Mouse (Mus musculus) erythroblast, embryonic 14.5 days (primary cell): Measurements from ENCODE around the gene Nrp1.

Experiments
- GATA1 ChIP-seq: IDR thresholded peaks from 2 replicates; pipeline ENCODE4 v1.6.1; 2012; ENCODE audit warnings: low read length, inconsistent platforms, mixed read lengths
- TAL1 ChIP-seq: IDR thresholded peaks from 3 replicates; pipeline ENCODE4 v1.6.1; 2012; ENCODE audit warnings: low read length, inconsistent platforms, mixed read lengths

- TF ChIP-seq GATA1, result no peak
- TF ChIP-seq TAL1, result no peak
Measured at GRCm38 (mm10) chr8:128453471-128453870, 95.1 kb downstream of the Nrp1 start.
